Mouse (Mus musculus) midbrain, embryonic 13.5 days (tissue): ENCODE data around the gene Fam78b. TPM values are rescaled to one million over a fixed set of nuclear protein-coding genes. Genes with fewer than 3 reads are reported as not detected.
A peak's percentile ranks its signal among the peaks of the same experiment; 100 is the strongest.

Experiments
- ATAC-seq: fragments of 200-750 bp; cut with Nextera tagmentation; 2 replicates; pipeline ENCODE4 v1.8.0; 2017; ENCODE audit warnings: mild to moderate bottlenecking, moderate TSS enrichment, moderate library complexity
- H3K27ac ChIP-seq: fragments of 300-500 bp; sonication (generic); 2 replicates; pipeline ENCODE4 v1.5.1; 2015; ENCODE audit warnings: inconsistent platforms, mild to moderate bottlenecking, moderate library complexity
- H3K27me3 ChIP-seq: fragments of 300-500 bp; sonication (generic); 2 replicates; pipeline ENCODE4 v1.6.1; 2015; ENCODE audit warnings: mild to moderate bottlenecking, inconsistent platforms
- H3K36me3 ChIP-seq: fragments of 300-500 bp; sonication (generic); 2 replicates; pipeline ENCODE4 v1.6.1; 2015; ENCODE audit warnings: mild to moderate bottlenecking, inconsistent platforms
- H3K4me1 ChIP-seq: fragments of 300-500 bp; sonication (generic); replicated peaks from 2 replicates; pipeline ENCODE4 v1.6.1; 2015; ENCODE audit warnings: inconsistent platforms
- H3K4me2 ChIP-seq: fragments of 300-500 bp; sonication (generic); replicated peaks from 2 replicates; pipeline ENCODE4 v1.6.1; 2015; ENCODE audit warnings: moderate library complexity, mild to moderate bottlenecking, inconsistent platforms
- H3K4me3 ChIP-seq: fragments of 300-500 bp; sonication (generic); replicated peaks from 2 replicates; pipeline ENCODE4 v1.5.1; 2015; ENCODE audit warnings: mild to moderate bottlenecking, inconsistent platforms
- H3K9ac ChIP-seq: fragments of 300-500 bp; sonication (generic); replicated peaks from 2 replicates; pipeline ENCODE4 v1.6.1; 2015; ENCODE audit warnings: mild to moderate bottlenecking, inconsistent platforms
- H3K9me3 ChIP-seq: fragments of 300-500 bp; sonication (generic); 2 replicates; pipeline ENCODE4 v1.6.1; 2016; ENCODE audit warnings: mild to moderate bottlenecking, inconsistent platforms
- whole genome bisulfite sequencing: fragments of 180-500 bp; shearing (Covaris S2); methylation state at CpG from one replicate; pipeline ENCODE4 v1.1.7; 2015; 5-methylcytosine and 5-hydroxymethylcytosine counted together
- polyA plus RNA-seq: library from polyadenylated mRNA; unstranded; fragments of >200 nt; fragmentation: Nextera tagmentation; extraction: Ambion mirVana; gene quantifications from 2 replicates; pipeline ENCODE4 v1.2.1, GENCODE M21; 2015

Gene Fam78b
- polyA plus RNA-seq, 1 experiment from 2014 or later, result 9.1 TPM

GRCm38 (mm10) chr1:167104956-167105626 is 103.9 kb downstream of the Fam78b start:
- Histone ChIP-seq H3K4me1 (peaks cover 14% of the 10 kb centered on the region), H3K9ac (no peak overlapping the region), H3K4me2 (no peak overlapping the region), H3K36me3 (no peaks in the 10 kb centered on the region), H3K9me3 (no peaks in the 10 kb centered on the region), H3K4me3 (no peak overlapping the region), H3K27me3 (no peaks in the 10 kb centered on the region), H3K27ac (peak overlapping the region; percentile 80)
- 31% methylated on average over 5 of the region's 5 CpGs for WGBS
- peak; percentile 81 for ATAC-seq

DNA sequence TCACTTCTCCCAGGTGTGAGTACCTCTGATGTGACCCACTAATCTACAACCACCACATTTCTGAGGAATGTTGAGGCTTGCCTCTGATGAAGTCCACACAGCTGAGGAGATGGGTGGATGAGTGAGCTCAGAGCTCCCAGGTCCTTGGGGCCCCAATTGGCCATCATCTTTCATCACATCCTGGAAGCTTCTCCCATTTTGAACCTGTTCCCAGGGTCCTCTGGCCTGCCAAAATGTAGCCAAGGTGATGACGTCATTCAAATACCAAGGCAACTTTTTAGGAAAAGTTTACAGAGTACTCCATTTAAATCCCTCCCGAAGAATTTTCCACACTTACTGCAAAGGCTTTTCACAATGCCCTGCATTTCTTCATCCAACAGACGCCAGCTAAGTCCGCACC is 104.7 kb downstream of the Fam78b start:
- no peak overlapping the region for H3K4me3 ChIP-seq
- H3K27ac ChIP-seq, result peak overlapping the region; percentile 80
- H3K4me2 ChIP-seq, result no peak overlapping the region
- no peaks in the 10 kb centered on the region for H3K27me3 ChIP-seq
- peaks cover 14% of the 10 kb centered on the region for H3K4me1 ChIP-seq
- H3K36me3 ChIP-seq, result no peaks in the 10 kb centered on the region
- WGBS, result 93% methylated on average over 4 of the region's 4 CpGs
- no peaks in the 10 kb centered on the region for H3K9me3 ChIP-seq
- ATAC-seq, result no peak
- no peak overlapping the region for H3K9ac ChIP-seq

DNA sequence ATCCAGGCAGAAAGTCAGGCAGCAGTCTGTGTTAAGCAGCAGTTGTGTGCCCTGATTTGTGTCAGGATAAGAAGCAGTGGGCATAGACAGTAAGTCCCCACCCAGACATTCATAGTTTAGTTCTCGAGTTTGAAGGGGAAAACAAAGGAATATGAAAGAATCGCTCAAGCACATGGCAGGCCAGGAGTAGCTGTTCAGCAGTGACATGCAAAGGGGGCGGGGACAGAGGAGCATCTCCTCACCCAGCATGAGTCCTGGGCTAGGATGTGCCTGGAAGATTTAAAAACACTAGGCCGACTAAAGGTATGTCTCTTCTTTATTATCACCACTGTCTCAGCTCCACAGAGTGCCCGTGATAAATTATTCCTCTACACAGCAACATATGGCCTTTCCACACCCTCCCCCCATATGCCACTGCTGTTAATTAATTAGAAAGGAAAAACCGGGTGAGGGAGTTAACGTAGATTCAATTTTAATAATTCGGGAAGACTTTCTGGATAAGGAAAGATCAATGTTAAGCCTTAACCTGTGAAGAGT is 107.8 kb downstream of the Fam78b start:
- Histone ChIP-seq H3K4me1 (peaks cover 14% of the 10 kb centered on the region), H3K36me3 (no peaks in the 10 kb centered on the region), H3K9me3 (no peaks in the 10 kb centered on the region), H3K4me3 (no peak overlapping the region), H3K27me3 (no peaks in the 10 kb centered on the region), H3K27ac (no peak overlapping the region), H3K4me2 (no peak overlapping the region), H3K9ac (no peak overlapping the region)
- WGBS, result 78% methylated on average over 8 of the region's 8 CpGs
- ATAC-seq, result no peak

- 0 out of 2 replicates have a peak overlapping the region, but pooled peaks have one; percentile 35 for H3K27ac ChIP-seq
- H3K36me3 ChIP-seq, result no peaks in the 10 kb centered on the region
- peak; percentile 28; the same call in 1 of the 2 replicates for ATAC-seq
- H3K4me3 ChIP-seq, result no peak overlapping the region
- no peak overlapping the region for H3K4me2 ChIP-seq
- H3K27me3 ChIP-seq, result no peaks in the 10 kb centered on the region
- WGBS, result 64% methylated on average over 4 of the region's 4 CpGs
- peaks cover 28% of the 10 kb centered on the region for H3K4me1 ChIP-seq
- H3K9ac ChIP-seq, result no peak overlapping the region
- H3K9me3 ChIP-seq, result no peaks in the 10 kb centered on the region
Measured at GRCm38 (mm10) chr1:167114363-167115050, 113.3 kb downstream of the Fam78b start.

- H3K27ac ChIP-seq, result peak overlapping the region; percentile 31; the same call in 1 of the 2 replicates
Measured at GRCm38 (mm10) chr1:167115121-167115520, 113.9 kb downstream of the Fam78b start.

GRCm38 (mm10) chr1:167116733-167117132 is 115.5 kb downstream of the Fam78b start:
- Histone ChIP-seq H3K27ac (peak overlapping the region; percentile 67), H3K4me1 (peaks cover 39% of the 10 kb centered on the region)

More at GRCm38 (mm10) chr1:167115121-167115520, 113.9 kb downstream of the Fam78b start:
- Histone ChIP-seq H3K9ac (no peak overlapping the region), H3K27me3 (no peaks in the 10 kb centered on the region), H3K4me1 (peaks cover 34% of the 10 kb centered on the region), H3K9me3 (no peaks in the 10 kb centered on the region), H3K4me3 (no peak overlapping the region), H3K4me2 (no peak overlapping the region), H3K36me3 (no peaks in the 10 kb centered on the region)
- no peak for ATAC-seq
- 34% methylated on average over 4 of the region's 4 CpGs for WGBS

GRCm38 (mm10) chr1:167118971-167119370 is 117.8 kb downstream of the Fam78b start:
- Histone ChIP-seq H3K9me3 (no peaks in the 10 kb centered on the region), H3K4me1 (peaks cover 39% of the 10 kb centered on the region), H3K9ac (no peak overlapping the region), H3K36me3 (no peaks in the 10 kb centered on the region), H3K27ac (peak overlapping the region; percentile 71), H3K27me3 (no peaks in the 10 kb centered on the region), H3K4me2 (peak overlapping the region; percentile 19; the same call in 1 of the 2 replicates), H3K4me3 (no peak overlapping the region)
- 62% methylated on average over 7 of the region's 7 CpGs for WGBS
- peak; percentile 9; the same call in 1 of the 2 replicates for ATAC-seq

More at GRCm38 (mm10) chr1:167116733-167117132, 115.5 kb downstream of the Fam78b start:
- no peak for ATAC-seq
- Histone ChIP-seq H3K4me2 (no peak overlapping the region), H3K9ac (no peak overlapping the region), H3K36me3 (no peaks in the 10 kb centered on the region), H3K4me3 (no peak overlapping the region), H3K27me3 (no peaks in the 10 kb centered on the region), H3K9me3 (no peaks in the 10 kb centered on the region)
- WGBS, result 71% methylated on average over 3 of the region's 3 CpGs

- peak overlapping the region; percentile 19; the same call in 1 of the 2 replicates for H3K4me2 ChIP-seq
- 0 out of 2 replicates have a peak overlapping the region, but pooled peaks have one; percentile 6 for H3K9ac ChIP-seq
- no peaks in the 10 kb centered on the region for H3K9me3 ChIP-seq
- no peak overlapping the region for H3K4me3 ChIP-seq
- peaks cover 36% of the 10 kb centered on the region for H3K4me1 ChIP-seq
- ATAC-seq, result peak; percentile 77
- no peaks in the 10 kb centered on the region for H3K27me3 ChIP-seq
- H3K27ac ChIP-seq, result peak overlapping the region; percentile 71
- no peaks in the 10 kb centered on the region for H3K36me3 ChIP-seq
- WGBS, result 36% methylated on average over 8 of the region's 8 CpGs
Measured at GRCm38 (mm10) chr1:167119439-167119838, 118.2 kb downstream of the Fam78b start.

DNA sequence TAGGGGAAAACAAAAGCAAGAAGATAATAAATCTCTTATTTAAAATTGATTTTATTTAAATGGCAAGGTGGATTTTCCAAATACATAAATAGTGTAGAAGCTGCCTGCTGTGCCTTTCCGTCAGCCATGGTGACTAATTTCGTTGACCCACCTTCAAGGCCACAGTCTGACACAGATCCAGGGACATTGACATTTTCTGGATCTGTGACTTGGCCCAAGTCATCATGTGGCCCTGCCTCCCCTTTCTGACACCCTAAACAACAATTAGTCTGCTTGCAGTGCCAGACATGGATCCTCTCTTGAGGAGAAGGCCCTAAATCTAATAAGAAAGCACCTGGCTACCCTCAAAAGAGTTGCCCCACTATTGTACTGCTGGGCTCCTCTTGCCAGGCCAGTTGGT is 121.2 kb downstream of the Fam78b start:
- no peak for ATAC-seq
- no peaks in the 10 kb centered on the region for H3K27me3 ChIP-seq

DNA sequence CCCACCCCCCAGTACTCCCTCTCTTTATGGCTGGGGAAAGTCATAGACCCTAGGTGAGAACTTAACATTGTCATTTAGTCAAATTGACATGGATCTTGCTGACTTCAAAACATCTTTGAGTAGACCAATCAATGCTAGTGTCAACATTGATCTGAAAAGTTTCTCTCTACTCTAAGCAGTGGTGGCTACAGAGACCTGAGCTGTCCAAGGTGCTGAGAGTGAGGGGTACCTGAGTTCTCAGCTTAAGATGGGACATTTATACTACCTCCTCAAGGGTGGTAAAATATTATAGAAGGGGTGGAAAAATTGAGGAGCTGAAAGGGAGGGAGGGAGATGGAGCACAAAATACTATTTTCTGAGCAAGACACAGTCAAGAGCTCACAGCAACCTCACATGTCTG is 122.3 kb downstream of the Fam78b start:
- Histone ChIP-seq H3K9me3 (no peaks in the 10 kb centered on the region), H3K27ac (no peak overlapping the region), H3K4me2 (no peak overlapping the region), H3K9ac (no peak overlapping the region), H3K4me3 (no peak overlapping the region), H3K4me1 (peaks cover 21% of the 10 kb centered on the region), H3K27me3 (no peaks in the 10 kb centered on the region), H3K36me3 (no peaks in the 10 kb centered on the region)
- no peak for ATAC-seq

More for the DNA sequence above, 121.2 kb downstream of the Fam78b start:
- Histone ChIP-seq H3K9ac (no peak overlapping the region), H3K4me2 (no peak overlapping the region), H3K4me1 (peaks cover 22% of the 10 kb centered on the region), H3K27ac (no peak overlapping the region), H3K4me3 (no peak overlapping the region), H3K9me3 (no peaks in the 10 kb centered on the region), H3K36me3 (no peaks in the 10 kb centered on the region)
- WGBS, result 81% methylated on average over 2 of the region's 2 CpGs

DNA sequence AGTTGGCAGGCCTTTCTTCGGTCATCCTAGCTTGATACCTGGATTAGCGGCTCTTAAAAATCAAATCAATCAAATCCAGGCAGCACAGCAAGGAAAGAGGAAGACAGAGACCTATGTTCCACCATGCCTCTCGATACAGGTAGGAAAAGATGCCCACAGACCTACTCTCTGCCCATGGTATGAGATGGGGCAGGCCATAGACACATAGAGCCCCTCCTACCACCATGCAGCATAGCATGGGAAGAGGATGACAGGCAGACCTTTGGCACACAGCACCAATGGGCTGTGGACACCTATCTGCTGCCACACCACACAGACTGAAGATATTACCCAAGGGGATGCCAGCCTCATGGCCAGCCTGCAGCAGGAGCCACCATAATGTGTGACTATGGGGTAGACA is 124.7 kb downstream of the Fam78b start:
- Histone ChIP-seq H3K36me3 (no peaks in the 10 kb centered on the region), H3K9me3 (no peaks in the 10 kb centered on the region), H3K27ac (no peak overlapping the region), H3K4me1 (no peaks in the 10 kb centered on the region), H3K4me2 (no peak overlapping the region), H3K9ac (no peak overlapping the region), H3K4me3 (no peak overlapping the region), H3K27me3 (no peaks in the 10 kb centered on the region)
- 86% methylated on average over 3 of the region's 3 CpGs for WGBS
- ATAC-seq, result peak; percentile 37; the same call in 1 of the 2 replicates

GRCm38 (mm10) chr1:167126292-167126691 is 125.1 kb downstream of the Fam78b start:
- Histone ChIP-seq H3K36me3 (no peaks in the 10 kb centered on the region), H3K4me3 (no peak overlapping the region), H3K4me2 (no peak overlapping the region), H3K4me1 (no peaks in the 10 kb centered on the region), H3K27ac (no peak overlapping the region), H3K27me3 (no peaks in the 10 kb centered on the region), H3K9ac (no peak overlapping the region), H3K9me3 (no peaks in the 10 kb centered on the region)
- peak; percentile 27 for ATAC-seq
- 67% methylated on average over 4 of the region's 4 CpGs for WGBS
